Mouse (Mus musculus): ENCODE measurements around the gene Ager.

DNA sequence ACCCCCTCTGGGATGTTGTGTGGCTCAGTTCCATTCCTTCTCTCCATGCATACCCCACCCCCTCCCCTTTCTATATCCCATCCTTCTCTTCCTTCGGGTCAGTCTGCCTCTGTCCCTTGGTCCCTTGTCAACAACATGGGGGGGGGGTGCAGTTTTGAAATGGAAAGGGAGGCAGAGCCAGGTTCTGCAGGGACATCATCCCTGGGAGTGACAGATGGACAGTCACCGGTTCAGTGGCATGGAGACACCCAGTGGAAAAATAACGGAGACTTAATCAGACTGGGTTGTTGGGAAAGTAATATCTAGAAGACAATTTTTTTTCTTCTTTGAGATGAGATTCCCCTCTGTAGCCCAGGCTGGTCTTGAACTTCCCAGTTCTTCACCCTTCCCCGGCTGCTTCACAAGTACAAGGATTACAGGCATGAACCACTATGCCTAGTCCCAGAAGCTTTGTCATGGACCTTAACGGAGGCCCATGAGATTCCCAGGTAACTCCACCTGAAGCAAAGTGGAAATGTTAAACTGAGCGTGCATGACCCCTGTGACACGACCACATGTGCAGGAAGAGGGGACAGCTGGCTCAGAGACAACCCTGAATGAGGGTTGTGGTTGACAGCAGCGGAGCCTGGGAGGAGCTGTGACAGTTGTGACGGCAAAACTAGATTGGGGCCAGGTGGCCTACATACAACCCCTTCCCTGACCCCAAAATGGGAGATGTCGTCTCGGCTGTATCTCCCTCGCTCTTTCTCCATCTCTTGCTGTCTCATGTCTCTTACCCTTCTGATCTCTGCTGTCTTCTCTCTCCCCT lies 32.3 kb downstream of the Ager start:
- TF ChIP-seq POLR2A (IDR thresholded peaks at IDR 0.05; ENCODE audit: insufficient read depth, low read length) (no peak), EP300 (IDR thresholded peaks at IDR 0.05; ENCODE audit: insufficient read depth, low read depth, low read length) (no peak)
